Mouse (Mus musculus) activated CD4-positive, CD25-positive, alpha-beta regulatory T cell (primary cell): ENCODE measurements around the gene Dusp2. TPM values are rescaled to one million over a fixed set of nuclear protein-coding genes. Genes with fewer than 3 reads are reported as not detected.

Experiments
- polyA plus RNA-seq, 2 experiments: library from polyadenylated mRNA; unstranded; fragments of 100-300 nt; shearing (Covaris generic); gene quantifications; one replicate each; pipeline ENCODE4 v1.2.1; 2017

The Dusp2 gene
- 100 to 1,000 TPM; 263 to 563 TPM for polyA plus RNA-seq

GRCm38 (mm10) chr2:127335767-127336496 is at the start of gene Dusp2:
Gene Dusp2, plus strand, starts transcription at chr2:127336159.

DNA sequence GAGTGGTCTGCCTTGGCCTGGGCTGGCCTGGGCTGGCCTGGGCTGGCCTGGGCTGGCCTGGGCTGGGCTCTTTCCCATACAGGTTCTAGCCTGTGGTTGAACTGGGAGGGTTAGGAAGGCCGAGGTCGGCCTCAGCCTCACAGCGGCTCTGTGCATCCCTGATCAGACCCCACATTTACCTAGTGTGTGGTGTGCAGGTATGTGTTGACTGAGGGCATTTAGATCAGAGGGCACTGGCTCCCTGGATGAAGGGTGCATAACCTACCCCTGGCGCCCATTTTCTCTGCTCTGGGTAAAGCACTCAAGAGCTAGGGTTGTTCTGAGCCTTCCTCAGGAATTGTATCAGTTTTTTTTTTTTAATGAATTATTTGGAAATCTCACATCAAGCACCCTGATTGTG is 2.5 kb downstream of the Dusp2 start, which contains the start of gene Astl:
Astl (plus strand) TSS at position 224 of the 400 bp plus-strand sequence.

DNA sequence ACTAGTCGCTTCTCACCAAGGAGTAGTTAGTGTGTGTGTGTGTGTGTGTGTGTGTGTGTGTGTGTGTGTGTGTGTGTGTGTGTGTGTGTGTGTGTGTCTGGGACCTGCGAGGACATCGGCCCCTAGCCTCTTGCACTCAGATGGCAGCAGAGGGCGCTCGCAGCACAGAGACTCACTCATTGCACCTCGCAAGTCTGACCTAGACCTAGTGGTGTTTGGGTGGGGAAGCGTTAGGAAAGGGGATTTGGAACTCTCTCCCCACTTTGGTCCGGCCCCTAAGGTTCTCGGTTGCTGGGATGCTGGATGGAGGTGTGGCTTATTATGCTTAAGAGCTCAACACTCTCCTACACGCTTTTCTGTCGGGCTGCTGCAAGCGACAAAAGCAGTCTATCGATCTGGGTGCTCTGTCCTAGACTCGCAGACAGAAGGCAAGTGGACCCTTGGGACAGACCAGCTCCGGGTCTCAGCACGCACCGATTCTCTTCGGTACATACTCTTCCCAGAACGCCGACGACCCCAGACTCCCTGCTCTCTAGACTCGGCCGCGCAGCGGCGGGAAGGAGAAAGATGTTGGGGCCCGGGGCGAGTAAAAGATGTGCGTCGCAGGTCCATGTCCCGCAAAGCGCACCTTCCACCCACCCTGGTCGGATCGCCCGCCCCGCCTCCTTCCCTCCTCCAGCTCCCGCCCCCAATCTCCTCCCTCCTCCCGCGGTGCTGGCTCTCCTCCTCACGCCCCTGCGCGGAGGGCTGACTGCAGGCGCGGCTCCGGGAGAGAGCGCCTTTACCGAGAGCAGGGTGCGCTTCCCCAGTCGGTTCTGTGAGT is 26.7 kb downstream of the Dusp2 start, which contains the start of gene Adra2b:
Adra2b (plus strand) TSS at position 750 of the 823 bp plus-strand sequence.

Other genes with a start within 250 kb of the Dusp2 start
- gene Ncaph, start 202.2 kb upstream of the Dusp2 start, polyA plus RNA-seq = 10 to 100 TPM; 19.1 to 20.0 TPM
- gene Itpripl1, start 192.7 kb upstream of the Dusp2 start, polyA plus RNA-seq = 1 to 10 TPM; 6.7 to 7.8 TPM
- 1 to 10 TPM in 1 of 2 experiments, under 1 TPM in 1; 0.57 to 1.4 TPM for gene 1810024B03Rik, start 127.9 kb upstream of the Dusp2 start, polyA plus RNA-seq
- gene Snrnp200, start 127.8 kb upstream of the Dusp2 start, polyA plus RNA-seq = 10 to 100 TPM; 40.1 to 72.2 TPM
- 10 to 100 TPM; 70.5 to 83.6 TPM for gene Ciao1, start 88.3 kb upstream of the Dusp2 start, polyA plus RNA-seq
- gene Tmem127, start 88.3 kb upstream of the Dusp2 start, polyA plus RNA-seq = 10 to 100 TPM; 30.2 to 49.1 TPM
- gene Stard7, start 65.9 kb upstream of the Dusp2 start, polyA plus RNA-seq = 100 to 1,000 TPM in 1 of 2 experiments, 10 to 100 TPM in 1; 63.9 to 105 TPM
- gene Astl, start 2.5 kb downstream of the Dusp2 start, polyA plus RNA-seq = under 1 TPM; 0.17 to 0.42 TPM
- under 1 TPM in 1 of 2 experiments, not detected in 1; 0.15 TPM for gene Adra2b, start 27.0 kb downstream of the Dusp2 start, polyA plus RNA-seq
- gene Gpat2, start 89.0 kb downstream of the Dusp2 start, polyA plus RNA-seq = under 1 TPM in 1 of 2 experiments, not detected in 1; 0.97 TPM
- 10 to 100 TPM; 36.5 to 37.9 TPM for gene Fahd2a, start 108.4 kb downstream of the Dusp2 start, polyA plus RNA-seq
- under 1 TPM; 0.32 to 0.58 TPM for gene Kcnip3, start 185.9 kb downstream of the Dusp2 start, polyA plus RNA-seq
- under 1 TPM in 1 of 2 experiments, not detected in 1; 0.28 TPM for gene Prom2, start 205.3 kb downstream of the Dusp2 start, polyA plus RNA-seq